Mouse (Mus musculus) kidney, adult 18-20 months (tissue): ENCODE data around the gene Ankrd52.

Source experiments
- DNase-seq: peaks from one replicate; pipeline ENCODE4 v3.0.0; 2021

The Ankrd52 gene

GRCm38 (mm10) chr10:128441324-128442119 is 64.6 kb downstream of the Ankrd52 start:
- no peak for DNase-seq

GRCm38 (mm10) chr10:128442718-128443117 is 65.8 kb downstream of the Ankrd52 start:
- DNase-seq, result no peak

GRCm38 (mm10) chr10:128444354-128444753 is 67.4 kb downstream of the Ankrd52 start:
- no peak for DNase-seq

GRCm38 (mm10) chr10:128445407-128445806 is 68.5 kb downstream of the Ankrd52 start:
- peak; percentile 13 for DNase-seq

GRCm38 (mm10) chr10:128451014-128451413 is 74.1 kb downstream of the Ankrd52 start:
- DNase-seq, result no peak

- DNase-seq, result no peak
These were observed 77.6 kb downstream of the Ankrd52 start for GRCm38 (mm10) chr10:128454471-128454870.

GRCm38 (mm10) chr10:128455280-128455679 is 78.4 kb downstream of the Ankrd52 start:
- DNase-seq, result peak; percentile 62

- peak; percentile 11 for DNase-seq
These were observed 80.8 kb downstream of the Ankrd52 start for GRCm38 (mm10) chr10:128457676-128458075.
